Mouse (Mus musculus): ENCODE results near the gene Gm13889.

GRCm38 (mm10) chr2:94001411-94001810 lies 44.4 kb upstream of the Gm13889 start:
- no peak for TF ChIP-seq EP300 (IDR thresholded peaks at IDR 0.05; ENCODE audit: low read depth)
- TF ChIP-seq CTCF (IDR thresholded peaks at IDR 0.05; ENCODE audit: low read depth) = no peak

Data from liver, postnatal 0 days (tissue).